Mouse (Mus musculus): ENCODE measurements around the gene Gdf15. TPM values are rescaled to one million over a fixed set of nuclear protein-coding genes. Genes with fewer than 3 reads are reported as not detected.
A peak's percentile ranks its signal among the peaks of the same experiment; 100 is the strongest.

The Gdf15 gene
- polyA plus RNA-seq, 1 experiment: 6.7 TPM

GRCm38 (mm10) chr8:70596775-70597416 is 35.4 kb downstream of the Gdf15 start:
- Histone ChIP-seq H3K36me3 (ENCODE audit: control insufficient read depth, insufficient read depth, low read length) (peaks cover 8% of the 10 kb centered on the region; the same call in 1 of the 2 replicates), H3K27me3 (ENCODE audit: control insufficient read depth, insufficient read depth, low read length) (no peaks in the 10 kb centered on the region), H3K4me1 (replicated peaks; ENCODE audit: control insufficient read depth, insufficient read depth, low read length) (peaks cover 24% of the 10 kb centered on the region), H3K4me3 (ENCODE audit: control insufficient read depth, insufficient read depth, low read length) (no peak overlapping the region), H3K27ac (ENCODE audit: control insufficient read depth, insufficient read depth, low read length) (no peak overlapping the region)
- 89% methylated on average over 17 of the region's 17 CpGs for WGBS
- no peak for TF ChIP-seq POLR2A (IDR thresholded peaks at IDR 0.05; ENCODE audit: control insufficient read depth, extremely low read depth, insufficient read depth, low read length, poor library complexity)
- TF ChIP-seq CTCF (IDR thresholded peaks at IDR 0.05; ENCODE audit: borderline replicate concordance, control insufficient read depth, extremely low read depth, insufficient read depth, low read length, poor library complexity): no peak
- peak; percentile 52 for DNase-seq

GRCm38 (mm10) chr8:70596216-70596615 is 36.0 kb downstream of the Gdf15 start:
- Histone ChIP-seq H3K4me3 (ENCODE audit: control insufficient read depth, insufficient read depth, low read length) (no peak overlapping the region), H3K36me3 (ENCODE audit: control insufficient read depth, insufficient read depth, low read length) (peaks cover 12% of the 10 kb centered on the region; the same call in 1 of the 2 replicates), H3K4me1 (replicated peaks; ENCODE audit: control insufficient read depth, insufficient read depth, low read length) (peaks cover 21% of the 10 kb centered on the region), H3K27ac (ENCODE audit: control insufficient read depth, insufficient read depth, low read length) (no peak overlapping the region), H3K27me3 (ENCODE audit: control insufficient read depth, insufficient read depth, low read length) (no peaks in the 10 kb centered on the region)
- WGBS: 93% methylated on average over 18 of the region's 18 CpGs
- TF ChIP-seq CTCF (IDR thresholded peaks at IDR 0.05; ENCODE audit: borderline replicate concordance, control insufficient read depth, extremely low read depth, insufficient read depth, low read length, poor library complexity): no peak
- no peak for TF ChIP-seq POLR2A (IDR thresholded peaks at IDR 0.05; ENCODE audit: control insufficient read depth, extremely low read depth, insufficient read depth, low read length, poor library complexity)
- DNase-seq: no peak

- whole genome bisulfite sequencing: 98% methylated on average over 12 of the region's 12 CpGs
- no peak for DNase-seq
- Histone ChIP-seq H3K4me3 (ENCODE audit: control insufficient read depth, insufficient read depth, low read length) (no peak overlapping the region), H3K27me3 (ENCODE audit: control insufficient read depth, insufficient read depth, low read length) (no peaks in the 10 kb centered on the region), H3K4me1 (replicated peaks; ENCODE audit: control insufficient read depth, insufficient read depth, low read length) (peaks cover 19% of the 10 kb centered on the region), H3K27ac (ENCODE audit: control insufficient read depth, insufficient read depth, low read length) (no peak overlapping the region), H3K36me3 (ENCODE audit: control insufficient read depth, insufficient read depth, low read length) (peaks cover 12% of the 10 kb centered on the region; the same call in 1 of the 2 replicates)
- TF ChIP-seq CTCF (IDR thresholded peaks at IDR 0.05; ENCODE audit: borderline replicate concordance, control insufficient read depth, extremely low read depth, insufficient read depth, low read length, poor library complexity): no peak
- TF ChIP-seq POLR2A (IDR thresholded peaks at IDR 0.05; ENCODE audit: control insufficient read depth, extremely low read depth, insufficient read depth, low read length, poor library complexity): no peak
These were observed 36.4 kb downstream of the Gdf15 start for GRCm38 (mm10) chr8:70595811-70596210.

GRCm38 (mm10) chr8:70594621-70595564 is 37.4 kb downstream of the Gdf15 start:
- Histone ChIP-seq H3K4me3 (ENCODE audit: control insufficient read depth, insufficient read depth, low read length) (peak overlapping the region; percentile 65), H3K27ac (ENCODE audit: control insufficient read depth, insufficient read depth, low read length) (no peak overlapping the region), H3K27me3 (ENCODE audit: control insufficient read depth, insufficient read depth, low read length) (no peaks in the 10 kb centered on the region), H3K4me1 (replicated peaks; ENCODE audit: control insufficient read depth, insufficient read depth, low read length) (peaks cover 13% of the 10 kb centered on the region), H3K36me3 (ENCODE audit: control insufficient read depth, insufficient read depth, low read length) (peaks cover 12% of the 10 kb centered on the region)
- peak; percentile 34 for DNase-seq
- TF ChIP-seq POLR2A (IDR thresholded peaks at IDR 0.05; ENCODE audit: control insufficient read depth, extremely low read depth, insufficient read depth, low read length, poor library complexity) (no peak; the same call in 1 of the 2 replicates), CTCF (IDR thresholded peaks at IDR 0.05; ENCODE audit: borderline replicate concordance, control insufficient read depth, extremely low read depth, insufficient read depth, low read length, poor library complexity) (no peak)
- 25% methylated on average over 82 of the region's 82 CpGs for WGBS

- peak within 1 kb of the TSS; percentile 22; the same call in 1 of the 2 replicates for H3K27ac ChIP-seq (ENCODE audit: control insufficient read depth, insufficient read depth, low read length)
- peak within 1 kb of the TSS; percentile 65 for H3K4me3 ChIP-seq (ENCODE audit: control insufficient read depth, insufficient read depth, low read length)
- no peaks in the 10 kb centered on the region for H3K27me3 ChIP-seq (ENCODE audit: control insufficient read depth, insufficient read depth, low read length)
- under 1% methylated on average over 40 of the region's 40 CpGs for WGBS
- H3K4me1 ChIP-seq (replicated peaks; ENCODE audit: control insufficient read depth, insufficient read depth, low read length): peaks cover 13% of the 10 kb centered on the region
- H3K36me3 ChIP-seq (ENCODE audit: control insufficient read depth, insufficient read depth, low read length): peaks cover 12% of the 10 kb centered on the region
- TF ChIP-seq CTCF (IDR thresholded peaks at IDR 0.05; ENCODE audit: borderline replicate concordance, control insufficient read depth, extremely low read depth, insufficient read depth, low read length, poor library complexity) (0 out of 2 replicates have a peak, but pooled peaks have one; percentile 28), POLR2A (IDR thresholded peaks at IDR 0.05; ENCODE audit: control insufficient read depth, extremely low read depth, insufficient read depth, low read length, poor library complexity) (peak; percentile 33; the same call in 1 of the 2 replicates)
- DNase-seq: peak; percentile 88
These were observed 38.2 kb downstream of the Gdf15 start, which contains the start of gene Isyna1 for GRCm38 (mm10) chr8:70593961-70594609. Gene Isyna1, plus strand, starts transcription at chr8:70594373.

- 92% methylated on average over 8 of the region's 8 CpGs for WGBS
- no peak for TF ChIP-seq CTCF (IDR thresholded peaks at IDR 0.05; ENCODE audit: borderline replicate concordance, control insufficient read depth, extremely low read depth, insufficient read depth, low read length, poor library complexity)
- TF ChIP-seq POLR2A (IDR thresholded peaks at IDR 0.05; ENCODE audit: control insufficient read depth, extremely low read depth, insufficient read depth, low read length, poor library complexity): no peak
- DNase-seq: no peak
- Histone ChIP-seq H3K27ac (ENCODE audit: control insufficient read depth, insufficient read depth, low read length) (no peak overlapping the region), H3K4me1 (replicated peaks; ENCODE audit: control insufficient read depth, insufficient read depth, low read length) (peaks cover 13% of the 10 kb centered on the region), H3K4me3 (ENCODE audit: control insufficient read depth, insufficient read depth, low read length) (no peak overlapping the region), H3K27me3 (ENCODE audit: control insufficient read depth, insufficient read depth, low read length) (no peaks in the 10 kb centered on the region), H3K36me3 (ENCODE audit: control insufficient read depth, insufficient read depth, low read length) (peaks cover 5% of the 10 kb centered on the region)
These were observed 39.1 kb downstream of the Gdf15 start for GRCm38 (mm10) chr8:70593173-70593572.

Measured in thymus, adult 2 months (tissue).